Mouse (Mus musculus): ENCODE data around the gene Lhb. TPM values are rescaled to one million over a fixed set of nuclear protein-coding genes. Genes with fewer than 3 reads are reported as not detected.

Gene Lhb
- polyA plus RNA-seq, 1 experiment = not detected

- Histone ChIP-seq H3K27ac (ENCODE audit: insufficient read depth, low read depth, low read length) (no peak overlapping the region), H3K4me1 (ENCODE audit: control insufficient read depth, insufficient read depth, insufficient read length, low read length) (peaks cover 13% of the 10 kb centered on the region), H3K36me3 (ENCODE audit: control insufficient read depth, insufficient read depth, low read length) (no peaks in the 10 kb centered on the region), H3K27me3 (ENCODE audit: control insufficient read depth, insufficient read depth, low read length) (peaks cover 40% of the 10 kb centered on the region), H3K4me3 (ENCODE audit: low read depth, low read length) (no peak overlapping the region)
- TF ChIP-seq CTCF (IDR thresholded peaks at IDR 0.05; ENCODE audit: extremely low read depth, insufficient read length, insufficient replicate concordance, low read depth, low read length) (no peak), POLR2A (IDR thresholded peaks at IDR 0.05; ENCODE audit: low read depth, low read length) (no peak)
- 74% methylated on average over 10 of the region's 10 CpGs for WGBS
Measured at GRCm38 (mm10) chr7:45407836-45408235, 12.8 kb upstream of the Lhb start.

GRCm38 (mm10) chr7:45408351-45408750 is 12.3 kb upstream of the Lhb start:
- H3K27me3 ChIP-seq (ENCODE audit: control insufficient read depth, insufficient read depth, low read length) = peaks cover 45% of the 10 kb centered on the region
- H3K36me3 ChIP-seq (ENCODE audit: control insufficient read depth, insufficient read depth, low read length) = no peaks in the 10 kb centered on the region
- 61% methylated on average over 7 of the region's 7 CpGs for WGBS
- no peak overlapping the region for H3K27ac ChIP-seq (ENCODE audit: insufficient read depth, low read depth, low read length)
- peaks cover 10% of the 10 kb centered on the region for H3K4me1 ChIP-seq (ENCODE audit: control insufficient read depth, insufficient read depth, insufficient read length, low read length)
- TF ChIP-seq CTCF (IDR thresholded peaks at IDR 0.05; ENCODE audit: extremely low read depth, insufficient read length, insufficient replicate concordance, low read depth, low read length) = no peak
- TF ChIP-seq POLR2A (IDR thresholded peaks at IDR 0.05; ENCODE audit: low read depth, low read length) = no peak
- no peak overlapping the region for H3K4me3 ChIP-seq (ENCODE audit: low read depth, low read length)

DNA sequence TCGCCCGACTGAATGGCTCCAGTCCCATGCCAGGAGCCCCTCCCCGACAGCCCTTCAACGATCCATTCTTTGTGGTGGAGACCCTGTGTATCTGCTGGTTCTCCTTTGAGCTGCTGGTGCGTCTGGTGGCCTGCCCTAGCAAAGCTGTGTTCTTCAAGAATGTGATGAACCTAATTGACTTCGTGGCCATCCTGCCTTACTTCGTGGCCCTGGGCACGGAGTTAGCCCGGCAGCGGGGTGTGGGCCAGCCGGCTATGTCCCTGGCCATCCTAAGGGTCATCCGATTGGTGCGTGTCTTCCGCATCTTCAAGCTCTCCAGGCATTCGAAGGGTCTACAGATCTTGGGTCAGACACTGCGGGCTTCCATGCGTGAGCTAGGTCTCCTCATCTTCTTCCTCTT is 11.7 kb upstream of the Lhb start:
- no peak overlapping the region for H3K4me3 ChIP-seq (ENCODE audit: low read depth, low read length)
- no peak overlapping the region for H3K27ac ChIP-seq (ENCODE audit: insufficient read depth, low read depth, low read length)
- WGBS = 87% methylated on average over 17 of the region's 17 CpGs
- H3K4me1 ChIP-seq (ENCODE audit: control insufficient read depth, insufficient read depth, insufficient read length, low read length) = peaks cover 14% of the 10 kb centered on the region
- TF ChIP-seq CTCF (IDR thresholded peaks at IDR 0.05; ENCODE audit: extremely low read depth, insufficient read length, insufficient replicate concordance, low read depth, low read length) = no peak
- TF ChIP-seq POLR2A (IDR thresholded peaks at IDR 0.05; ENCODE audit: low read depth, low read length) = no peak
- no peaks in the 10 kb centered on the region for H3K36me3 ChIP-seq (ENCODE audit: control insufficient read depth, insufficient read depth, low read length)
- H3K27me3 ChIP-seq (ENCODE audit: control insufficient read depth, insufficient read depth, low read length) = peaks cover 51% of the 10 kb centered on the region

- H3K36me3 ChIP-seq (ENCODE audit: control insufficient read depth, insufficient read depth, low read length) = no peaks in the 10 kb centered on the region
- peaks cover 15% of the 10 kb centered on the region for H3K4me1 ChIP-seq (ENCODE audit: control insufficient read depth, insufficient read depth, insufficient read length, low read length)
- H3K27me3 ChIP-seq (ENCODE audit: control insufficient read depth, insufficient read depth, low read length) = peaks cover 57% of the 10 kb centered on the region
- H3K4me3 ChIP-seq (ENCODE audit: low read depth, low read length) = no peak overlapping the region
- H3K27ac ChIP-seq (ENCODE audit: insufficient read depth, low read depth, low read length) = no peak overlapping the region
- TF ChIP-seq CTCF (IDR thresholded peaks at IDR 0.05; ENCODE audit: extremely low read depth, insufficient read length, insufficient replicate concordance, low read depth, low read length) (no peak), POLR2A (IDR thresholded peaks at IDR 0.05; ENCODE audit: low read depth, low read length) (no peak)
- WGBS = 82% methylated on average over 8 of the region's 8 CpGs
Measured at GRCm38 (mm10) chr7:45409497-45410163, 11.0 kb upstream of the Lhb start.

DNA sequence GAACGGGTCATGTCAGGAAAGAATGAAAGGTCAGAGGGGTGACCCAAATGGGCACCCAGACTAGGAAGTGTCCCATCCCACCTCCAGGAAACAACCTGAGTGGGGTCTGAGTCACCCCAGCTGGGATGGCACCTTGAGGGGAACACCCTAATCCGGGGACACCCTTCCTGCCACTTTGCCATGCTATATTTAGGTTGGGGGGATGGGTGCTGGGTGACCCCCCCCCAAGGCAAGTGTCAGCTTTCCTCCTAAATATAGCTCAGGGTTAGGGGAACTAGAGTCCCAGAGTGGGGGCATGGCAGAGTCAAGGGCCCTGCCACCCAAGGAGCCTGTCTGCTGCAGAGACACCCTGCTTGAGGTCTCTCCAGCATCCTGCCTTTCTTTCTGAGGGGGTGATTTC is 8.2 kb upstream of the Lhb start:
- 63% methylated on average over 2 of the region's 2 CpGs for WGBS
- peaks cover 6% of the 10 kb centered on the region for H3K4me1 ChIP-seq (ENCODE audit: control insufficient read depth, insufficient read depth, insufficient read length, low read length)
- no peak overlapping the region for H3K4me3 ChIP-seq (ENCODE audit: low read depth, low read length)
- no peak for TF ChIP-seq POLR2A (IDR thresholded peaks at IDR 0.05; ENCODE audit: low read depth, low read length)
- peaks cover 60% of the 10 kb centered on the region for H3K27me3 ChIP-seq (ENCODE audit: control insufficient read depth, insufficient read depth, low read length)
- H3K36me3 ChIP-seq (ENCODE audit: control insufficient read depth, insufficient read depth, low read length) = no peaks in the 10 kb centered on the region
- H3K27ac ChIP-seq (ENCODE audit: insufficient read depth, low read depth, low read length) = no peak overlapping the region

- Histone ChIP-seq H3K36me3 (ENCODE audit: control insufficient read depth, insufficient read depth, low read length) (no peaks in the 10 kb centered on the region), H3K27ac (ENCODE audit: insufficient read depth, low read depth, low read length) (no peak within 1 kb of the TSS), H3K27me3 (ENCODE audit: control insufficient read depth, insufficient read depth, low read length) (peaks cover 62% of the 10 kb centered on the region), H3K4me3 (ENCODE audit: low read depth, low read length) (peak within 1 kb of the TSS; percentile 55), H3K4me1 (ENCODE audit: control insufficient read depth, insufficient read depth, insufficient read length, low read length) (peaks cover 6% of the 10 kb centered on the region)
- TF ChIP-seq CTCF (IDR thresholded peaks at IDR 0.05; ENCODE audit: extremely low read depth, insufficient read length, insufficient replicate concordance, low read depth, low read length) = no peak
- no peak for TF ChIP-seq POLR2A (IDR thresholded peaks at IDR 0.05; ENCODE audit: low read depth, low read length)
- 3% methylated on average over 45 of the region's 45 CpGs for WGBS
Measured at GRCm38 (mm10) chr7:45413113-45413863, 7.3 kb upstream of the Lhb start, which contains the start of gene Ntf5. TSS of gene Ntf5 (plus strand) at chr7:45413695.

Data from small intestine, adult 2 months (tissue).